ENCODE assay signal across 10 mouse cellular contexts in genomic region chr17:45536264-45536663, GRCm38 (mm10). TPM values are rescaled to one million over a fixed set of nuclear protein-coding genes. Genes with fewer than 3 reads are reported as not detected.
DNase-seq lines count a peak whose midpoint lies in the region.
"Had no signal": no experiment of that assay in that cellular context is flagged by ENCODE, and none has a peak within 500 bp of the region (broad histone marks: within the 10 kb centered on the region; RNA-seq: fewer than 3 reads in every experiment).

No protein-coding gene starts in this region.

- DNase-seq in adrenal gland, postnatal 14 days, result peak; percentile 74
- DNase-seq in adrenal gland, adult 8-10 months, result no peak
- DNase-seq in kidney, postnatal 4 days, result peak; percentile 76 to 80
- DNase-seq in kidney, adult 9 months, result no peak
- peak; percentile 69 for DNase-seq in NIH3T3 (ENCODE audit: low read depth)
- DNase-seq in induced T-regulatory cell, adult 2 months (ENCODE audit: low read depth), result peak; percentile 31
- DNase-seq in yolk sac, embryonic 10.5 days (ENCODE audit: low spot score), result no peak
- DNase-seq in right cerebral cortex, postnatal 25 days, result no peak

RNA-seq across cellular contexts. Expression of gene Tcte1, which starts 13.0 kb away (rescaled TPM):
- not detected in 2 replicates for total RNA-seq in adrenal gland, postnatal 14 days (2021)
- total RNA-seq in adrenal gland, adult 8-10 months (2022), result not detected
- total RNA-seq: gastrocnemius, postnatal 4 days; hematopoietic stem cell, adult 5-6 weeks had no signal

RNA-seq across cellular contexts. Expression of gene Tmem151b, which starts 13.2 kb away (rescaled TPM):
- total RNA-seq in adrenal gland, postnatal 14 days (2021), result 0.33 and 1.6 TPM in 2 replicates
- under 1 TPM; 0.09 to 0.17 (median 0.14) TPM for total RNA-seq in adrenal gland, adult 8-10 months (2022)

RNA-seq across cellular contexts. Expression of gene Nfkbie, which starts 19.2 kb away (rescaled TPM):
- 3.6 and 8.7 TPM in 2 replicates for total RNA-seq in adrenal gland, postnatal 14 days (2021)
- total RNA-seq in adrenal gland, adult 8-10 months (2022), result 1 to 10 TPM; 4.2 to 6.4 (median 5.6) TPM

RNA-seq across cellular contexts. Expression of gene Slc35b2, which starts 27.4 kb away (rescaled TPM):
- 54.8 and 56.1 TPM in 2 replicates for total RNA-seq in adrenal gland, postnatal 14 days (2021)
- total RNA-seq in adrenal gland, adult 8-10 months (2022), result 10 to 100 TPM; 51.7 to 68.9 (median 61.0) TPM

RNA-seq across cellular contexts. Expression of gene Aars2, which starts 29.6 kb away (rescaled TPM):
- total RNA-seq in adrenal gland, postnatal 14 days (2021), result 17.2 and 18.7 TPM in 2 replicates
- 10 to 100 TPM; 18.1 to 23.7 (median 19.0) TPM for total RNA-seq in adrenal gland, adult 8-10 months (2022)

Comparison
In these comparisons a context has a peak if more than half of its experiments do, and no peak if none do; other contexts are left out.
1. DNase-seq: peak in adrenal gland, postnatal 14 days (single experiment), kidney, postnatal 4 days (2 of 2), NIH3T3 (single experiment) and induced T-regulatory cell, adult 2 months (single experiment); none in adrenal gland, adult 8-10 months (single experiment), kidney, adult 9 months (single experiment), yolk sac, embryonic 10.5 days (single experiment) and right cerebral cortex, postnatal 25 days (single experiment).